Mouse (Mus musculus) olfactory bulb, adult 2 months (tissue): ENCODE data around the gene Gm3404. TPM values are rescaled to one million over a fixed set of nuclear protein-coding genes. Genes with fewer than 3 reads are reported as not detected.
"Not testable (repeated sequence)": the region's sequence is repeated elsewhere in the genome, so short reads cannot be mapped to it uniquely, and the experiment has no call there.

Source experiments
- H3K27ac ChIP-seq: fragments of 200-500 bp; 2 replicates; pipeline ENCODE4 v1.5.1; 2012; ENCODE audit warnings: low read depth, low read length; ENCODE audit not compliant: insufficient read depth
- H3K4me1 ChIP-seq: fragments of 200-500 bp; 2 replicates; pipeline ENCODE4 v1.6.1; 2012; ENCODE audit warnings: low read length; ENCODE audit not compliant: control insufficient read depth, insufficient read depth
- H3K4me3 ChIP-seq: fragments of 200-500 bp; 2 replicates; pipeline ENCODE4 v1.5.1; 2012; ENCODE audit warnings: mild to moderate bottlenecking, low read depth, low read length, moderate library complexity; ENCODE audit not compliant: insufficient read depth
- CTCF ChIP-seq: fragments of 200-500 bp; IDR thresholded peaks from 2 replicates; pipeline ENCODE4 v1.5.1; 2012; ENCODE audit warnings: low read depth, mild to moderate bottlenecking, low read length, moderate library complexity; ENCODE audit not compliant: insufficient read depth
- POLR2A ChIP-seq: fragments of 200-500 bp; IDR thresholded peaks from 2 replicates; pipeline ENCODE4 v1.6.1; 2012; ENCODE audit warnings: mild to moderate bottlenecking, low read depth, low read length, moderate library complexity; ENCODE audit not compliant: insufficient read depth
- WGBS: fragments of 180-500 bp; shearing (Covaris S2); methylation state at CpG from one replicate; pipeline ENCODE4 v1.1.7; 2018; 5-methylcytosine and 5-hydroxymethylcytosine counted together
- polyA plus RNA-seq: library from polyadenylated mRNA; stranded (reverse); fragments of >200 nt; gene quantifications from 2 replicates; pipeline ENCODE4 v1.2.4, GENCODE M21; 2012; ENCODE audit warnings: low replicate concordance; ENCODE audit not compliant: missing spikeins, insufficient read depth, insufficient read length

Gene Gm3404
- polyA plus RNA-seq, result not detected in 2 replicates

DNA sequence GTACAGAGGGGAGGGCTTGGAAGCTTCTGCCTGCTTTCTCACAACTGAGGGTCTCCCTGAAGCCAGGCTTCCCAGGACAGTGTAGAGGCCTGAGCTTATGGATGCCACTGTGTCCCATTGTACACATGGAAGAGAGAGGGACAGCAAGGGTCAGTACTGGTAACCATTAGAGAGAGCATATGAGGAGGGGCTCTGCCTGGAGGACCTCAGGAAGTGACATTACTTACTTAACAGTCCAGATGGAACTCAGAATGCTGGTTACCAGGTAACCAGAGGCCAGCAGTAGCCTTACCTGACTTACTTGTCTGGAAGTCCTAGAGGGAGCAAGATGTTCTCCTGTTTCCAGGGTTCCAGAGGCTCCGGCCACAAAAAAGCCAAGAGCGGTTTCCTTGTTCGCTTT is at the start of gene Gm3404:
TSS of gene Gm3404 (plus strand) at position 301 of the 400 bp plus-strand sequence.
- not testable (repeated sequence) for H3K27ac ChIP-seq, H3K4me1 ChIP-seq, H3K4me3 ChIP-seq
- 92% methylated on average over 3 of the region's 3 CpGs for WGBS

DNA sequence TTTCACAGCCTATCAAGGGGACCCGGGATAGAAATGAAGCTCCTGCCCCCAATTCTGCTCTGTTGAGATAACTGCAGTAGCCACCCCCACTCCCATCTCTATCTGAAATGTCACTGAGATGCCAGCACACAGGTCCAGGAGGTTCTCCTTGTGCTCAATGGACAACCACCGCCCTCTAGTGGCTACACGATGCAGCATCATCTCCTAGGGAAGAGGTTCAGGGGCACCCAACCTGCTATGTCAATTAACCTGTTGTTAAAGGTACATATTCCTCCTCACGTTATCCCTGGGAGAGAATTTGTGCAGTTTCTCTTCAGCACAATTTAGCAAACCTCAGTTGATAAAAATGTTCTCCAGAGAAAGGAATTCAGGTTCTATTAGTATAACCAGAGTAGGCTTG is 46.0 kb upstream of the Gm3404 start:
- H3K27ac ChIP-seq, H3K4me1 ChIP-seq, H3K4me3 ChIP-seq: not testable (repeated sequence)
- 9% methylated on average over 4 of the region's 4 CpGs for WGBS

DNA sequence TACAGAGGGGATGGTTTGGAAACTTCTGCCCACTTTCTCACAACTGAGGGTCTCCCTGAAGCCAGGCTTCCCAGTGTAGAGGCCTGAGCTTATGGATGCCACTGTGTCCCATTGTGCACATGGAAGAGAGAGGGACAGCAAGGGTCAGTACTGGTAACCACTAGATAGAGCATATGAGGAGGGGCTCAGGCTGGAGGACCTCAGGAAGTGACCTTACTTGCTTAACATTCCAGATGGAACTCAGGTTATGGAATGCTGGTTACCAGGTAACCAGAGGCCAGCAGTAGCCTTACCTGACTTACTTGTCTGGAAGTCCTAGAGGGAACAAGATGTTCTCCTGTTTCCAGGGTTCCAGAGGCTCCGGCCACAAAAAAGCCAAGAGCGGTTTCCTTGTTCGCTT is 43.9 kb upstream of the Gm3404 start, which contains the start of gene Gm6408:
TSS of gene Gm6408 (plus strand) at position 301 of the 400 bp plus-strand sequence.
- not testable (repeated sequence) for H3K4me1 ChIP-seq, H3K27ac ChIP-seq, H3K4me3 ChIP-seq
- 94% methylated on average over 3 of the region's 3 CpGs for WGBS

GRCm38 (mm10) chr5:146488959-146489358 is 36.6 kb upstream of the Gm3404 start:
- 22% methylated on average over 3 of the region's 4 CpGs for WGBS
- H3K4me1 ChIP-seq, H3K27ac ChIP-seq, H3K4me3 ChIP-seq: not testable (repeated sequence)

- no CpG with 5 or more reads among the region's 5 CpGs for WGBS
- not testable (repeated sequence) for H3K4me1 ChIP-seq, H3K27ac ChIP-seq, H3K4me3 ChIP-seq
These were observed 34.5 kb upstream of the Gm3404 start, which contains the start of gene Gm6370 for GRCm38 (mm10) chr5:146491063-146491462. Gene Gm6370, plus strand, starts transcription at chr5:146491363.

GRCm38 (mm10) chr5:146502099-146502498 is 23.5 kb upstream of the Gm3404 start, which contains the start of gene 4930449I24Rik:
Gene 4930449I24Rik, plus strand, starts transcription at chr5:146502399.
- H3K4me3 ChIP-seq, H3K27ac ChIP-seq, H3K4me1 ChIP-seq: not testable (repeated sequence)
- no CpG with 5 or more reads among the region's 5 CpGs for WGBS

DNA sequence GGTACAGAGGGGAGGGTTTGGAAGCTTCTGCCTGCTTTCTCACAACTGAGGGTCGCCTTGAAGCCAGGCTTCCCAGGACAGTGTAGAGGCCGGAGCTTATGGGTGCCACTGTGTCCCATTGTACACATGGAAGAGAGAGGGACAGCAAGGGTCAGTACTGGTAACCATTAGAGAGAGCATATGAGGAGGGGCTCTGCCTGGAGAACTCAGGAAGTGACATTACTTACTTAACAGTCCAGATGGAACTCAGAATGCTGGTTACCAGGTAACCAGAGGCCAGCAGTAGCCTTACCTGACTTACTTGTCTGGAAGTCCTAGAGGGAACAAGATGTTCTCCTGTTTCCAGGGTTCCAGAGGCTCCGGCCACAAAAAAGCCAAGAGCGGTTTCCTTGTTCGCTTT is 11.8 kb upstream of the Gm3404 start, which contains the start of gene Gm3402:
TSS of gene Gm3402 (plus strand) at position 301 of the 400 bp plus-strand sequence.
- WGBS, result 100% methylated on average over 1 of the region's 5 CpGs
- H3K27ac ChIP-seq, H3K4me3 ChIP-seq, H3K4me1 ChIP-seq: not testable (repeated sequence)

- H3K4me3 ChIP-seq, H3K4me1 ChIP-seq, H3K27ac ChIP-seq: not testable (repeated sequence)
- 97% methylated on average over 3 of the region's 3 CpGs for WGBS
These were observed 11.7 kb downstream of the Gm3404 start, which contains the start of gene Gm3409 for GRCm38 (mm10) chr5:146537347-146537746. Gene Gm3409, plus strand, starts transcription at chr5:146537647.

- not testable (repeated sequence) for H3K4me3 ChIP-seq, H3K4me1 ChIP-seq, H3K27ac ChIP-seq
- no CpG with 5 or more reads among the region's 3 CpGs for WGBS
These were observed 30.2 kb downstream of the Gm3404 start, which contains the start of gene Gm3415 for GRCm38 (mm10) chr5:146555836-146556235. Gene Gm3415, plus strand, starts transcription at chr5:146556136.

DNA sequence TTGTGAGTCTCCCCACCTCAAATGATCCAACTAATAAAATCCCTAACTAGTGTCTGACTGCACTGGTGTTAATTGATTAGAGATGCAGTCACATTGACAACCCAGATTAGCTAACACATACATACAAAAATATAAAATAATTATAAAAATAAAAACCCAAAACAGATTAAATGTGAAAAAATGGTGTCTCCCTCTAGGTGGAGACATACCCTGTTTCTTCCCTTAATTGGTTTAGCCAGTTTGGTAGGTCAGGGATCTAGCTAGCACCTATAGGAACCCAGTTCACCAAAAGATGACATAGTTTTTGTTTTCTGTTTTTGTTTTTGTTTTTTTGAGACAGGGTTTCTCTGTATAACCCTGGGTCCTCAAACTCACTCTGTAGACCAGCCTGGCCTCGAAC is 38.7 kb downstream of the Gm3404 start:
- WGBS, result 94% methylated on average over 1 of the region's 1 CpGs
- Histone ChIP-seq H3K27ac (no peak overlapping the region), H3K4me3 (no peak overlapping the region), H3K4me1 (no peaks in the 10 kb centered on the region)
- TF ChIP-seq POLR2A (no peak), CTCF (no peak)

- Histone ChIP-seq H3K4me1 (no peaks in the 10 kb centered on the region), H3K4me3 (no peak overlapping the region), H3K27ac (no peak overlapping the region)
- WGBS, result 69% methylated on average over 4 of the region's 4 CpGs
- TF ChIP-seq CTCF (no peak), POLR2A (no peak)
These were observed 41.5 kb downstream of the Gm3404 start for GRCm38 (mm10) chr5:146567054-146567453.

DNA sequence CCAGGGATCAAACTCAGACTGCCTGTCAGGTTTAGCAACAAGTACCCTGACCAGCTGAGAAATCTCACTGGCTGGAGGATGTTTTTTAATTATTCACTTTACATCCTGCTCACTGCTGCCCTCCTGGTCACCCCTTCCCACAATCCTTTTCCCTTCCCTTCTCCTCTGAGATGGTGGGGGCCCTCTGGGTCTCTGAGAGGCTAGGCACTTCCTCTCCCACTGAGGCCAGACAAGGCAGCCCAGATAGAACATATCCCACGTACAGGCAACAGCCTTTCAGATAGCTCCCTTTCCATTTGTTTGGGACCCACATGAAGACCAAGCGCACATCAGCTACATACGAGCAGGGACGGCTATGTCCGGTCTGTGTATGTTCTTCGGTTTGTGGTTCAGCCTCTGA is 44.6 kb downstream of the Gm3404 start:
- not testable (repeated sequence) for H3K4me1 ChIP-seq, H3K27ac ChIP-seq, H3K4me3 ChIP-seq
- 92% methylated on average over 6 of the region's 6 CpGs for WGBS

DNA sequence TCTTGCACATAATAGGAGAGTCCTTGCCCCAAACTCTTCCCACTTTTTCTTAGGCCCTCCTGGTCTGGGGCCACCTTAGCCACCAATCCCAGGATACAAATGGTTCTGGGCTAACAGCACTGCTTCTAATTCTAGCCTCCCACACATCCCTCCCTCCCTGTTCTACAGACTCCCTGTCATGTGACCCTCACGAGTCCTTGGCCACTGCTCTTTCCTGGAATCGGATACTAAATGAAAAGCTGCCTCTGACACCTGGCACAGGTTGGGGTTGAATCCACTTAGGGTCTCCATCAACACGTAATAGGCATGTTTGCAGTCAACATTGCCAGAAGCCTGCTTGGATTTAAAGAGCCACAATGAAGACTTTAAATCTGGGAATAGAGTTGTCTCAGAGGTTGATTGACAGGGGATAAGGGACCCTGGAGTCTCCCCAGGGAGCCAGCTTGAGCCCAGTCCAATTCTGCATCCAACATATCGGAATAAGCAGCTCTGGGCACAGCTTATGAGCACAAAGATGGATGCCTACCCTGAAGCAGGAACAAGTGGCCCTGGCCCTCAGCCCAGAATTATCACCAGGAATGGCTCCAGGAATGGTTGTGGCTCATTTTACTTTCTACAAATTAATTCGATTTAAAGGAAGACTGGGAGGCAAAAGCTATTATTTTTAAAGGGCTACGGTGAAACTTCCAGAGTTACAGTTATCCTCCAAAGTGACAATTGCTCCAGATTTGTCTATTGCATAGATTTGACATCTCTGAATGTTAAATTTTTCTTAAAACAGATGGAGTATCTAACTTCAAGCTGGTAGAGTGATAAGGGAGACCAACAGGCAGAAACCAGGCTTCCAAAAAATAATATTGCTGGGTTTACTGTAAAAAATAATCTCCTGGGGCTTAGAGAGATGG is 46.5 kb downstream of the Gm3404 start:
- 40% methylated on average over 6 of the region's 6 CpGs for WGBS
- not testable (repeated sequence) for H3K4me3 ChIP-seq, H3K27ac ChIP-seq, H3K4me1 ChIP-seq

GRCm38 (mm10) chr5:146572735-146573042 is 47.1 kb downstream of the Gm3404 start:
- 97% methylated on average over 4 of the region's 4 CpGs for WGBS
- H3K27ac ChIP-seq, H3K4me3 ChIP-seq, H3K4me1 ChIP-seq: not testable (repeated sequence)
